Mouse (Mus musculus): Measurements from ENCODE around the gene Srarp. TPM values are rescaled to one million over a fixed set of nuclear protein-coding genes. Genes with fewer than 3 reads are reported as not detected.

Gene Srarp
- total RNA-seq, 2 experiments from 2014 or later, result not detected

DNA sequence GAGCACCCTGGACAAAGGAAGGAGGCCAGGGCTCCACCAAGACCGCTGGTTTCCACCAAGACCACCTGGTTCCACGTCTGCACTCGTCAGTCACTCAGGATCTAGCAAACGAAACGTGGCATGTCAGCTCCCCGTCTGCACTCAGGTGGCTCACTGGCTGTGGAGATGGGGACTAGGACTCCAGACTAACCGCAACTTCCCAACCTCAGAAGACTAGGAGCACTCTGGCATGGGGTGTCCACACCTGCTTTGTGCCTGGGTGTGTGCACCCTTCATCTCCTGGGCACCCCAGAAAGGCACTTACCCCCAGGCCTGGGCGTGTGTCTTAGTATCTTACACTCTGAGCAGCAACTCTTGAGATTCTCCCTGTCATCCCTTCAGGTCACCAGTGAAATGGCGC, 23.9 kb upstream of the Srarp start:
- ATAC-seq (replicated peaks; ENCODE audit: low FRiP score, low TSS enrichment, poor library complexity, severe bottlenecking), result no peak

GRCm38 (mm10) chr4:141458888-141459287, 23.0 kb upstream of the Srarp start:
- no peak for ATAC-seq (replicated peaks; ENCODE audit: low FRiP score, low TSS enrichment, poor library complexity, severe bottlenecking)

GRCm38 (mm10) chr4:141458236-141458635, 22.3 kb upstream of the Srarp start:
- no peak for ATAC-seq (replicated peaks; ENCODE audit: low FRiP score, low TSS enrichment, poor library complexity, severe bottlenecking)

- no peak for ATAC-seq (replicated peaks; ENCODE audit: low FRiP score, low TSS enrichment, poor library complexity, severe bottlenecking)
Measured at GRCm38 (mm10) chr4:141456193-141456938, 20.5 kb upstream of the Srarp start.

GRCm38 (mm10) chr4:141455526-141455925, 19.6 kb upstream of the Srarp start:
- ATAC-seq (replicated peaks; ENCODE audit: low FRiP score, low TSS enrichment, poor library complexity, severe bottlenecking), result no peak

GRCm38 (mm10) chr4:141454581-141455350, 18.9 kb upstream of the Srarp start:
- peak; percentile 65 for ATAC-seq (replicated peaks; ENCODE audit: low FRiP score, low TSS enrichment, poor library complexity, severe bottlenecking)

DNA sequence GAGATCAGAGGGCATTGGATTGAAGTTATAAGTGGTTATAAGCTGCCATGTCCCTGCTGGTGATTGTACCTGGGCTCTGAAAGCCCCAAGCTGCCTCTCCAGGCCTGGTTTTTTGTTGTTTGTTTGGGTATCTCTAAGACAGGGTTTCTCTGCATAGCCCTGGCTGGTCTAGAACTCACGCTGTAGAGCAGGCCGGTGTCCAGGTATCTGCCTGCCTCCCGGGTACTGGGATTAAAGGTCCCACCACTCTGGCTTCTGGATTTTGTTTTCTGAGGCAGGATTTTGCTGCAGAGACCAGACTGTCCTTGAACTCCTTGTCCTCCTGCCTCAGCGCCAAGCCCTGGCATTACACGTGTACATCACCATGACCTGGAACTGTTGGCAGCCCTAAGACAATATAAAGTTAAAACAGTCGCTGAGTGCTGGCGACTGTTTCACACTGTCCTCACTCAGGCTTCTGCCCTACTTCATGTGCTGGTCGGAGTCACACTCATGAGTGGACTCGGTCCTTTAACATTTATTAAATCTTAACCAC, 16.1 kb upstream of the Srarp start:
- ATAC-seq (replicated peaks; ENCODE audit: low FRiP score, low TSS enrichment, poor library complexity, severe bottlenecking), result no peak

DNA sequence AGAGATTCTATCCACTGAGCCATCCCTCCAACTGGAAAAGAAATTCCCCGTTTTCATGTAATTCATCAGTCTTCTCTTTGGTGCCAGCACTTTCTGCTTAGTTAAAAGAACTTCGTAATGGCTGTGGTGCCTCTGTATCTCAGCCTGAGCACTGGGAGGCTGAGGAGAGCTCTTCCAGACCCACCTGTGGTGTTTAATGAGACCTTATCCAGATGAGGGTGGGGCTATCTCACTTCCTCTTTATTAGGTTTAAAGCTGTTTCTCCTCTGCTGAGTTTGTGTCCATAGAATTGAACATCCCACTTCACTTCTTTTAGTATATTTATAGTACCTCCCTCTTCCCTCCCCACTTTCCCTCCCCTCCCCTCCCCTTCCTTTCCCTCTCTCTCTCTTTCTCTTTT, 15.3 kb upstream of the Srarp start:
- no peak for ATAC-seq (replicated peaks; ENCODE audit: low FRiP score, low TSS enrichment, poor library complexity, severe bottlenecking)

GRCm38 (mm10) chr4:141446211-141446610, 10.3 kb upstream of the Srarp start:
- no peak for ATAC-seq (replicated peaks; ENCODE audit: low FRiP score, low TSS enrichment, poor library complexity, severe bottlenecking)

- no peak for ATAC-seq (replicated peaks; ENCODE audit: low FRiP score, low TSS enrichment, poor library complexity, severe bottlenecking)
Measured at GRCm38 (mm10) chr4:141445328-141445720, 9.4 kb upstream of the Srarp start.

- peak; percentile 89 for ATAC-seq (replicated peaks; ENCODE audit: low FRiP score, low TSS enrichment, poor library complexity, severe bottlenecking)
Measured at GRCm38 (mm10) chr4:141444451-141445327, 8.8 kb upstream of the Srarp start, which contains the start of gene Zbtb17. Zbtb17 (plus strand) TSS chr4:141444654.

- ATAC-seq (replicated peaks; ENCODE audit: low FRiP score, low TSS enrichment, poor library complexity, severe bottlenecking), result no peak
Measured at GRCm38 (mm10) chr4:141443641-141444429, 7.9 kb upstream of the Srarp start.

GRCm38 (mm10) chr4:141440877-141441276, 5.0 kb upstream of the Srarp start:
- ATAC-seq (replicated peaks; ENCODE audit: low FRiP score, low TSS enrichment, poor library complexity, severe bottlenecking), result no peak

GRCm38 (mm10) chr4:141439083-141439803, 3.3 kb upstream of the Srarp start:
- ATAC-seq (replicated peaks; ENCODE audit: low FRiP score, low TSS enrichment, poor library complexity, severe bottlenecking), result no peak

DNA sequence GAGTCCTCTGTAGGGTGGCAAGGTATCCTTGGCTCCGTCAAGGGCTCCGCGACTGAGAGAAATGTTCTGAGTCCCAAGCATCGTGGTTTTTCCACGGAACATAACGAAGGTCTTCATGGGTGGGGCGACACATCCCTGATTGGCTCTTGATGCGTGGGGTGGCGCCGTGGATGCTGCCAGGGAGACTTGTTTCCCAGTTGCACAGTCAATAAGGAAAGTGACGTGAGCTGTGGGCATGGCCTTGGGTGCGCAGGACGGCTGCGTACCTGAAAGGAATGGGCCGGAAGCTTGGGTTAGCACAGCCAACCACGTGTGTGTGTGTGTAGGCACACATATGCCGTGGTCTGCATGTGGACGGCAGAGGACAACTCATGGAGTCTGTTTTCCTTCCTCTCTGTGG, 2.7 kb downstream of the Srarp start:
- 0 out of 2 replicates have a peak, but pooled peaks have one; percentile 11 for ATAC-seq (replicated peaks; ENCODE audit: low FRiP score, low TSS enrichment, poor library complexity, severe bottlenecking)

DNA sequence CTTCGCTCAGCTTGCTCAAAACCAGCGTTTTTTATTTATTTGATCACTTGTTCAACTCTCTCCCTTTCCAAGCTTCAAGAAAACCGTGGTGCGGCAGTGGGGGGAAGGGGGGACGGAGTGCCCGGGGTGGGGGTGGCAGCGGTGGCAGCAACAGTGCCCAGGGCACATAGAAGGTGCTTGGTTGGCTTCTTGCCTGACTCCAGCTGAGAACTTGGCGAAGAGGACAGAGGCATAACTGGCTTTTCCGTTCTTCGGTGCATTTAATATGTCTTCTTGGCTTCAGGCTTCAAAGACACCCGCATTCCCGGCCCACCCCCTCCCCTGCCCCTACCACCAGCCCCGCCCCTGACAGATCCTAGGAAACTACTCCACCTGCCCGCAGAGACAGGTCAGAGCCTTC, 3.2 kb downstream of the Srarp start:
- no peak for ATAC-seq (replicated peaks; ENCODE audit: low FRiP score, low TSS enrichment, poor library complexity, severe bottlenecking)

GRCm38 (mm10) chr4:141430997-141431396, 4.9 kb downstream of the Srarp start:
- ATAC-seq (replicated peaks; ENCODE audit: low FRiP score, low TSS enrichment, poor library complexity, severe bottlenecking), result peak; percentile 73

- ATAC-seq (replicated peaks; ENCODE audit: low FRiP score, low TSS enrichment, poor library complexity, severe bottlenecking), result no peak
Measured at GRCm38 (mm10) chr4:141429847-141430246, 6.1 kb downstream of the Srarp start.
